Mouse (Mus musculus) MEL (cell line): Measurements from ENCODE around the gene Hps6. TPM values are rescaled to one million over a fixed set of nuclear protein-coding genes. Genes with fewer than 3 reads are reported as not detected.

Source experiments
- DNase-seq: peaks from one replicate; pipeline ENCODE4 v3.0.0; 2011; ENCODE audit warnings: low read depth, low spot score
- H3K27ac ChIP-seq: 2 replicates; pipeline ENCODE4 v1.5.1; 2012; ENCODE audit warnings: low read depth, mild to moderate bottlenecking, control low read depth, low read length, moderate library complexity; ENCODE audit not compliant: control insufficient read depth
- H3K27me3 ChIP-seq, 2 experiments: fragments of 150-350 bp in 1 of 2; sonication (generic) in 1 of 2; 2 replicates each; pipeline ENCODE4 v1.6.1; 2012; ENCODE audit warnings: low read length in 2 of 2, mild to moderate bottlenecking in 2 of 2, improper control_type of control experiment in 1 of 2, moderate library complexity in 1 of 2; ENCODE audit not compliant: insufficient read depth in 2 of 2, control insufficient read depth in 1 of 2
- H3K36me3 ChIP-seq, 2 experiments: 2 replicates each; pipeline ENCODE4 v1.6.1; 2012 to 2014; ENCODE audit warnings: low read length in 2 of 2, improper control_type of control experiment in 1 of 2, inconsistent platforms in 1 of 2, mild to moderate bottlenecking in 1 of 2; ENCODE audit not compliant: insufficient read depth in 2 of 2, control insufficient read depth in 1 of 2
- H3K4me1 ChIP-seq, 2 experiments: fragments of 150-350 bp in 1 of 2; sonication (generic) in 1 of 2; 2 replicates each; pipeline ENCODE4 v1.6.1; 2012; ENCODE audit warnings: low read length in 2 of 2, improper control_type of control experiment in 1 of 2, mild to moderate bottlenecking in 1 of 2; ENCODE audit not compliant: insufficient read depth in 2 of 2, control insufficient read depth in 1 of 2
- H3K4me3 ChIP-seq, 2 experiments: fragments of 150-350 bp in 1 of 2; sonication (generic) in 1 of 2; 2 replicates each; pipeline ENCODE4 v1.5.1; 2012; ENCODE audit warnings: low read depth in 2 of 2, low read length in 2 of 2, mild to moderate bottlenecking in 2 of 2, moderate library complexity in 2 of 2, control low read depth in 1 of 2, improper control_type of control experiment in 1 of 2; ENCODE audit not compliant: control insufficient read depth in 1 of 2, insufficient read depth in 1 of 2
- H3K79me2 ChIP-seq: 2 replicates; pipeline ENCODE4 v1.6.1; 2012; ENCODE audit warnings: mild to moderate bottlenecking, low read length, moderate library complexity; ENCODE audit not compliant: control insufficient read depth, poor library complexity, insufficient read depth
- H3K9ac ChIP-seq: 2 replicates; pipeline ENCODE4 v1.6.1; 2012; ENCODE audit warnings: low read depth, mild to moderate bottlenecking, control low read depth, low read length, moderate library complexity; ENCODE audit not compliant: control insufficient read depth, poor library complexity, severe bottlenecking
- H3K9me3 ChIP-seq: fragments of 150-350 bp; sonication (generic); replicated peaks from 2 replicates; pipeline ENCODE4 v1.6.1; 2012; ENCODE audit warnings: mild to moderate bottlenecking, low read length, improper control_type of control experiment, moderate library complexity; ENCODE audit not compliant: insufficient read depth
- CHD2 ChIP-seq: IDR thresholded peaks from 2 replicates; pipeline ENCODE4 v1.6.1; 2011; ENCODE audit warnings: low read length, improper control_type of control experiment
- ETS1 ChIP-seq: IDR thresholded peaks from 2 replicates; pipeline ENCODE4 v1.6.1; 2012; ENCODE audit warnings: low read depth, mild to moderate bottlenecking, inconsistent platforms, low read length, improper control_type of control experiment, moderate library complexity
- GATA1 ChIP-seq: IDR thresholded peaks from 2 replicates; pipeline ENCODE4 v1.6.1; 2011; ENCODE audit warnings: low read depth, low read length, improper control_type of control experiment
- HCFC1 ChIP-seq: IDR thresholded peaks from 2 replicates; pipeline ENCODE4 v1.6.1; 2012; ENCODE audit warnings: low read depth, mild to moderate bottlenecking, inconsistent platforms, low read length, improper control_type of control experiment, moderate library complexity
- JUND ChIP-seq: IDR thresholded peaks from 2 replicates; pipeline ENCODE4 v1.6.1; 2011; ENCODE audit warnings: low read depth, mild to moderate bottlenecking, improper control_type of control experiment, low read length
- MAX ChIP-seq: IDR thresholded peaks from 2 replicates; pipeline ENCODE4 v1.6.1; 2011; ENCODE audit warnings: low read length, improper control_type of control experiment
- POLR2A ChIP-seq, 2 experiments: IDR thresholded peaks; 2 replicates each; pipeline ENCODE4 v1.6.1; 2011 to 2012; ENCODE audit warnings: low read length in 2 of 2, mild to moderate bottlenecking in 2 of 2, control low read depth in 1 of 2, improper control_type of control experiment in 1 of 2, low read depth in 1 of 2, moderate library complexity in 1 of 2; ENCODE audit not compliant: control insufficient read depth in 1 of 2, insufficient read depth in 1 of 2, poor library complexity in 1 of 2
- RCOR1 ChIP-seq: IDR thresholded peaks from 2 replicates; pipeline ENCODE4 v1.6.1; 2012; ENCODE audit warnings: low read depth, mild to moderate bottlenecking, inconsistent platforms, low read length, improper control_type of control experiment
- TAL1 ChIP-seq: IDR thresholded peaks from 2 replicates; pipeline ENCODE4 v1.6.1; 2012; ENCODE audit warnings: mild to moderate bottlenecking, inconsistent platforms, low read length, moderate library complexity, mixed read lengths
- TBP ChIP-seq: IDR thresholded peaks from 2 replicates; pipeline ENCODE4 v1.8.0; 2011; ENCODE audit warnings: low read depth, low read length, improper control_type of control experiment
- USF2 ChIP-seq, 2 experiments: IDR thresholded peaks; 2 replicates each; pipeline ENCODE4 v1.6.1; 2011 to 2012; ENCODE audit warnings: improper control_type of control experiment in 2 of 2, low read length in 2 of 2, borderline replicate concordance in 1 of 2, inconsistent platforms in 1 of 2, low read depth in 1 of 2, mild to moderate bottlenecking in 1 of 2; ENCODE audit not compliant: insufficient read depth in 1 of 2
- polyA plus RNA-seq, 2 experiments: library from polyadenylated mRNA; stranded (reverse) in 1 of 2; unstranded in 1 of 2; fragments of >175 nt in 1 of 2; fragments of >200 nt in 1 of 2; gene quantifications; 2 replicates each; pipeline versions ENCODE4 v1.2.1 to v1.2.4; 2012; ENCODE audit warnings: low replicate concordance in 2 of 2, low read depth in 1 of 2; ENCODE audit not compliant: insufficient read length in 2 of 2, insufficient read depth in 1 of 2, missing spikeins in 1 of 2
- total RNA-seq: library from RNA; depleted of rRNA; stranded (reverse); fragments of 300-350 nt; gene quantifications from 2 replicates; pipeline ENCODE4 v1.2.3, GENCODE M21; 2012

Gene Hps6
- total and polyA plus RNA-seq, 3 experiments, result 11.5 to 13.2 TPM; not detected in 1

- no peak for TF ChIP-seq ETS1
- TF ChIP-seq JUND, result no peak
- no peak for TF ChIP-seq TAL1
- no peak for TF ChIP-seq TBP
- TF ChIP-seq POLR2A (IDR thresholded peaks at IDR 0.05; ENCODE audit: control insufficient read depth in 1 of 2, insufficient read depth in 1 of 2, low read depth in 1 of 2, low read length in 2 of 2, poor library complexity in 1 of 2), result no peak
- no peak for TF ChIP-seq HCFC1
- TF ChIP-seq USF2 (IDR thresholded peaks at IDR 0.05; ENCODE audit: borderline replicate concordance in 1 of 2, insufficient read depth in 1 of 2, low read depth in 1 of 2, low read length in 2 of 2), result no peak
- no peak for TF ChIP-seq MAX
- Histone ChIP-seq H3K27ac (no peak overlapping the region), H3K79me2 (peaks cover 5% of the 10 kb centered on the region; the same call in 1 of the 2 replicates), H3K9ac (no peak overlapping the region), H3K9me3 (no peaks in the 10 kb centered on the region), H3K36me3 (peaks cover 0 to 9% of the 10 kb centered on the region in 2 experiments; a peak in 2 of 4 replicates), H3K4me1 (peaks cover 0 to 6% of the 10 kb centered on the region in 2 experiments; a peak in 2 of 4 replicates), H3K27me3 (no peaks in the 10 kb centered on the region), H3K4me3 (no peak overlapping the region)
- no peak for DNase-seq
These were observed 9.1 kb upstream of the Hps6 start for GRCm38 (mm10) chr19:45993981-45994737.

- Histone ChIP-seq H3K79me2 (peaks cover 5% of the 10 kb centered on the region; the same call in 1 of the 2 replicates), H3K9ac (peak overlapping the region; percentile 94), H3K9me3 (no peaks in the 10 kb centered on the region)
- TF ChIP-seq GATA1 (peak; percentile 32; the same call in 1 of the 2 replicates), TBP (no peak), RCOR1 (peak; percentile 80), CHD2 (no peak)
- TF ChIP-seq, all 39 proteins: peak for 2
- Histone ChIP-seq H3K4me3 (peak overlapping the region; percentile 71 to 86), H3K27ac (peak overlapping the region; percentile 81; the same call in 1 of the 2 replicates), H3K4me1 (peaks cover 0 to 6% of the 10 kb centered on the region in 2 experiments; a peak in 2 of 4 replicates), H3K27me3 (no peaks in the 10 kb centered on the region), H3K36me3 (peaks cover 0 to 9% of the 10 kb centered on the region in 2 experiments; a peak in 2 of 4 replicates)
- peak; percentile 58 for DNase-seq
These were observed 5.9 kb upstream of the Hps6 start for GRCm38 (mm10) chr19:45997365-45997764.
